13 mouse cellular contexts compared by ENCODE assay signal in the genomic region with DNA sequence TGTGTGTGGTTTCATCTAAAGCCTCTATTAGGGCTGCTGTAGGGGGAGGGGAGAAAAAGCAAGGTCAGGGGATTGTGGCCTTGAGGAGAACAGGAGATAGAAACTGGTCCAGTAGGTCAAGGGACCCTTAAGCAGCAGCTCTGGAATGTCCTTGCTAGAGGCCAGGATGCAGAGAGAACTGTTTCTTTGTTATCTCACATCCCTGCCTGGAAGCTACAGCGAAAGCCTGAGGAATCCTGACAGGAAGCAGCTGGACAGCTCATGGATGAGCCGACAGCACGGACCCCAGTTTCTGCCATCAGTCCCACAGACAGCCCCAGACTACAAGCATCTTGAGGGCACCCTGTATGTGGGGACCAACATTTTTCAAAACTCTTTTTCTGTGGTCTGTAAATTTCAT.
DNase-seq lines count a peak whose midpoint lies in the region; ATAC-seq and TF ChIP-seq lines count a peak whose summit lies in the region.
"Had no signal": no experiment of that assay in that cellular context is flagged by ENCODE, and none has a peak within 500 bp of the region (broad histone marks: within the 10 kb centered on the region; RNA-seq: fewer than 3 reads in every experiment).

No protein-coding gene starts in this region.

- peaks cover 18% of the 10 kb centered on the region; the same call in 1 of the 2 replicates for H3K4me1 ChIP-seq in heart, embryonic 10.5 days
- H3K4me1 ChIP-seq in ES-E14 (ENCODE audit: control insufficient read depth in 2 of 2, insufficient read depth in 2 of 2, low read length in 2 of 2, poor library complexity in 1 of 2), result peaks cover 3 to 4% of the 10 kb centered on the region in 2 experiments; a peak in 2 of 4 replicates
- no peaks in the 10 kb centered on the region for H3K4me1 ChIP-seq in embryonic facial prominence, embryonic 11.5 days (ENCODE audit: control insufficient read depth, insufficient read depth, low read length)
- H3K4me1 ChIP-seq: embryonic facial prominence, embryonic 12.5 days had no signal

- no peak overlapping the region for H3K4me2 ChIP-seq in embryonic facial prominence, embryonic 11.5 days (ENCODE audit: low read depth, low read length)
- H3K4me2 ChIP-seq: embryonic facial prominence, embryonic 12.5 days; liver, embryonic 15.5 days had no signal

- H3K27me3 ChIP-seq in heart, embryonic 10.5 days (ENCODE audit: insufficient read depth, poor library complexity, severe bottlenecking), result peaks cover 2% of the 10 kb centered on the region; the same call in 1 of the 2 replicates
- no peaks in the 10 kb centered on the region for H3K27me3 ChIP-seq in embryonic facial prominence, embryonic 11.5 days (ENCODE audit: control insufficient read depth, insufficient read depth, low read length)
- H3K27me3 ChIP-seq: embryonic facial prominence, embryonic 12.5 days; liver, embryonic 15.5 days had no signal

- peak; percentile 78 for DNase-seq in heart, embryonic 10.5 days (ENCODE audit: low spot score)
- DNase-seq in heart, adult 18-20 months, result no peak
- DNase-seq in kidney, postnatal 14 days, result peak; percentile 57
- DNase-seq in kidney, adult 9 months, result no peak
- no peak for DNase-seq in ES-E14 (ENCODE audit: low read depth, low spot score)
- DNase-seq in embryonic facial prominence, embryonic 11.5 days (ENCODE audit: low spot score), result peak; percentile 29
- DNase-seq in left cerebral cortex, adult 11 months (ENCODE audit: low spot score), result no peak
- no peak for DNase-seq in lung, postnatal 10 days
- DNase-seq: cerebellum, adult 9-10 months had no signal

- H3K36me3 ChIP-seq in heart, embryonic 10.5 days, result no peaks in the 10 kb centered on the region
- no peaks in the 10 kb centered on the region for H3K36me3 ChIP-seq in ES-E14 (ENCODE audit: control insufficient read depth, insufficient read depth, low read length, poor library complexity, severe bottlenecking)
- H3K36me3 ChIP-seq in embryonic facial prominence, embryonic 11.5 days (replicated peaks; ENCODE audit: control insufficient read depth, insufficient read depth, low read depth, low read length), result no peaks in the 10 kb centered on the region
- H3K36me3 ChIP-seq: embryonic facial prominence, embryonic 12.5 days; forebrain, embryonic 10.5 days; liver, embryonic 15.5 days had no signal

- no peaks in the 10 kb centered on the region for H3K9me3 ChIP-seq in heart, embryonic 10.5 days
- H3K9me3 ChIP-seq in ES-E14 (ENCODE audit: control insufficient read depth, insufficient read depth, low read depth, low read length), result no peaks in the 10 kb centered on the region
- H3K9me3 ChIP-seq in embryonic facial prominence, embryonic 11.5 days (replicated peaks; ENCODE audit: control insufficient read depth, low read length), result no peaks in the 10 kb centered on the region
- H3K9me3 ChIP-seq: embryonic facial prominence, embryonic 12.5 days; forebrain, embryonic 10.5 days; liver, embryonic 15.5 days had no signal

- ATAC-seq in embryonic facial prominence, embryonic 11.5 days (replicated peaks; ENCODE audit: insufficient number of reproducible peaks, low FRiP score, low TSS enrichment, low read depth), result no peak
- ATAC-seq: midbrain, embryonic 16.5 days had no signal

- in situ Hi-C loops in ES-E14 (cut with MboI; ENCODE audit: low sequenced_read_pairs in 2 of 2, unreplicated experiment in 2 of 2), result no loop called here

- no peak overlapping the region for H3K27ac ChIP-seq in heart, embryonic 10.5 days
- peak overlapping the region; percentile 7; the same call in 1 of the 2 replicates for H3K27ac ChIP-seq in ES-E14 (ENCODE audit: insufficient read depth, low read depth, low read length, poor library complexity, severe bottlenecking)
- no peak overlapping the region for H3K27ac ChIP-seq in embryonic facial prominence, embryonic 11.5 days (replicated peaks; ENCODE audit: low read depth, low read length)
- H3K27ac ChIP-seq: embryonic facial prominence, embryonic 12.5 days; liver, embryonic 15.5 days had no signal

- WGBS in heart, embryonic 10.5 days, result 5% methylated on average over 3 of the region's 3 CpGs
- WGBS in embryonic facial prominence, embryonic 11.5 days, result 19% methylated on average over 3 of the region's 3 CpGs

- no peak overlapping the region for H3K9ac ChIP-seq in ES-E14 (ENCODE audit: insufficient read depth, low read depth, low read length, poor library complexity, severe bottlenecking)
- no peak overlapping the region for H3K9ac ChIP-seq in embryonic facial prominence, embryonic 11.5 days (replicated peaks; ENCODE audit: low read length)
- H3K9ac ChIP-seq: embryonic facial prominence, embryonic 12.5 days; liver, embryonic 15.5 days had no signal

- no peak overlapping the region for H3K4me3 ChIP-seq in heart, embryonic 10.5 days
- no peak overlapping the region for H3K4me3 ChIP-seq in ES-E14 (ENCODE audit: insufficient read depth in 1 of 2, low read depth in 1 of 2, low read length in 2 of 2, poor library complexity in 1 of 2, severe bottlenecking in 1 of 2)
- H3K4me3 ChIP-seq in embryonic facial prominence, embryonic 11.5 days (ENCODE audit: low read depth, low read length), result no peak overlapping the region
- H3K4me3 ChIP-seq: embryonic facial prominence, embryonic 12.5 days; forebrain, embryonic 10.5 days; liver, embryonic 15.5 days had no signal

TF ChIP-seq in ES-E14, 5 proteins besides CTCF, POLR2A, EP300 and RAD21:
- TF ChIP-seq CHD2 (IDR thresholded peaks at IDR 0.05; ENCODE audit: low read depth, low read length), result peak; percentile 18; the same call in 1 of the 2 replicates
- no peak for TF ChIP-seq ZC3H11A (IDR thresholded peaks at IDR 0.05; ENCODE audit: borderline replicate concordance, low read depth, low read length)
- TF ChIP-seq ZNF384 (IDR thresholded peaks at IDR 0.05; ENCODE audit: low read depth, low read length), result no peak
- no peak for TF ChIP-seq HCFC1 (IDR thresholded peaks at IDR 0.05; ENCODE audit: borderline replicate concordance, insufficient read depth, low read length)
TF ChIP-seq in ES-E14: peak in this region for 1.

Comparison
In these comparisons a context has a peak if more than half of its experiments do, and no peak if none do; other contexts are left out.
1. DNase-seq: peak in heart, embryonic 10.5 days (single experiment), kidney, postnatal 14 days (single experiment) and embryonic facial prominence, embryonic 11.5 days (single experiment); none in heart, adult 18-20 months (0 of 2), kidney, adult 9 months (single experiment), ES-E14 (single experiment), left cerebral cortex, adult 11 months (single experiment) and lung, postnatal 10 days (single experiment).